Mouse (Mus musculus): ENCODE results near the gene Chrna9. TPM values are rescaled to one million over a fixed set of nuclear protein-coding genes. Genes with fewer than 3 reads are reported as not detected.

The Chrna9 gene
- polyA plus RNA-seq, 1 experiment from 2014 or later: not detected

DNA sequence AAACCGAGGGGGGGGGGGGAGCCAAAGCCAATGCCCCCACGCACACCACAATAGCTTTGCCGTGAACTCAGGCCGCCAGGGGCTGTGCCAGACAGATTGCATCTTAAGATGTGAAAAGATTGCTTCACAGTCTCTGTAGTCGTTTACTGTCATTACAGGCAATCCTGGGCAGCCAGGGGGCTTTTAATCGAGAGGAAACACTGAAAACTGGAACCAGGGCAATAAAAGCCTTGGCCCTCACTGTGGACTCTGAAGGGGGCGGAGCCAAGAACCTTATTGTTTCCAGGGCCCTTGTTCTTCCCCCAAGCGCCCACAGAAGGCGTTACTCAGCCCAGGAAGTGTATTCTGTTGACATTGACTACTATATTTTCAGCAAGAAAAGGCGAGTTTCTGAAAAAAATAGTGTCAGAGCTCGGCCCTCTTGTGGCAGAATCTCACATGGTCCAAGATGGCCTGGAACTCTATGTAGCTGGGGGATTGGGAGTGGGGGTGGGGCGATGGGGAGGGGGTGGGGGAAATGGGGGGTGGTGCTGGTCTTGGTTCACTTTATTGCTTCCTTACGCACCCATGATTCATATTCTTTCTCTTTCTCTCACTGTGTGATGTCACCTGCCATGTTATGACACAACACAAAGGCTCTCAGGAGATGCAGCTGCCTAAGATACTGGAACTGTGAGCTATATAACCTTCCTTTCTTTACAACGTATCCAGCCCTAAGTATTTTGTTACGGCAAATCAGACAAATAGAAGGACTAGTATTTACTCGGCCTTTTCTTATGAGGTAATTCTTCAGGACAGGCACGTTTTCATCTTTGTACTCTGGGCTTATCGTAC, 16.2 kb downstream of the Chrna9 start:
- peak overlapping the region; percentile 91 for H3K27ac ChIP-seq
- no peaks in the 10 kb centered on the region for H3K27me3 ChIP-seq (replicated peaks)
- WGBS: 31% methylated on average over 18 of the region's 18 CpGs
- no peaks in the 10 kb centered on the region for H3K36me3 ChIP-seq (replicated peaks)
- peaks cover 26% of the 10 kb centered on the region for H3K4me1 ChIP-seq
- 0 out of 2 replicates have a peak overlapping the region, but pooled peaks have one; percentile 32 for H3K9ac ChIP-seq
- 0 out of 2 replicates have a peak overlapping the region, but pooled peaks have one; percentile 3 for H3K4me3 ChIP-seq
- peak; percentile 64 for ATAC-seq (replicated peaks)
- H3K4me2 ChIP-seq: peak overlapping the region; percentile 38
- H3K9me3 ChIP-seq: no peaks in the 10 kb centered on the region

DNA sequence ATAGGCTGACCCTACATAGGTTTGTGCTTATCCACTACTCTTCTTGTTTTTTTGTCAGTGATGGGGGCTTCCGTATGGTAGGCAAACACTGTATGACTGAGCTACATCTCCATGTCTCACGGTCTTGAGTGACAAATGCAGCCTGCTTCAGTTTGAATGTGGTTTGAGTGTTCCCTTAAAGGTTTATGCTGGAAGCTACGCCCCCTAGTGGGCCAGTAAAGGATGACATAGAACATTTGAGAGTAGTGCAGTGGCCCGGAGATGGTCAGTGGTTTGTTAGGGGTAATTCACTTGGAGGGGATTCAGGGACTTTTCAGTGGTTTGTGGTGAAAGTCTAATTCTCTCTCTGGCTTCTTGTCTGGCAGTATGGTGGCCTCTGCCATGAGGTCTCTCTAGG, 16.8 kb downstream of the Chrna9 start:
- WGBS: 79% methylated on average over 4 of the region's 4 CpGs
- Histone ChIP-seq H3K4me3 (no peak overlapping the region), H3K4me2 (no peak overlapping the region), H3K27ac (peak overlapping the region; percentile 91), H3K9me3 (no peaks in the 10 kb centered on the region), H3K27me3 (replicated peaks) (no peaks in the 10 kb centered on the region), H3K4me1 (peaks cover 27% of the 10 kb centered on the region), H3K9ac (no peak overlapping the region), H3K36me3 (replicated peaks) (no peaks in the 10 kb centered on the region)
- no peak for ATAC-seq (replicated peaks)

DNA sequence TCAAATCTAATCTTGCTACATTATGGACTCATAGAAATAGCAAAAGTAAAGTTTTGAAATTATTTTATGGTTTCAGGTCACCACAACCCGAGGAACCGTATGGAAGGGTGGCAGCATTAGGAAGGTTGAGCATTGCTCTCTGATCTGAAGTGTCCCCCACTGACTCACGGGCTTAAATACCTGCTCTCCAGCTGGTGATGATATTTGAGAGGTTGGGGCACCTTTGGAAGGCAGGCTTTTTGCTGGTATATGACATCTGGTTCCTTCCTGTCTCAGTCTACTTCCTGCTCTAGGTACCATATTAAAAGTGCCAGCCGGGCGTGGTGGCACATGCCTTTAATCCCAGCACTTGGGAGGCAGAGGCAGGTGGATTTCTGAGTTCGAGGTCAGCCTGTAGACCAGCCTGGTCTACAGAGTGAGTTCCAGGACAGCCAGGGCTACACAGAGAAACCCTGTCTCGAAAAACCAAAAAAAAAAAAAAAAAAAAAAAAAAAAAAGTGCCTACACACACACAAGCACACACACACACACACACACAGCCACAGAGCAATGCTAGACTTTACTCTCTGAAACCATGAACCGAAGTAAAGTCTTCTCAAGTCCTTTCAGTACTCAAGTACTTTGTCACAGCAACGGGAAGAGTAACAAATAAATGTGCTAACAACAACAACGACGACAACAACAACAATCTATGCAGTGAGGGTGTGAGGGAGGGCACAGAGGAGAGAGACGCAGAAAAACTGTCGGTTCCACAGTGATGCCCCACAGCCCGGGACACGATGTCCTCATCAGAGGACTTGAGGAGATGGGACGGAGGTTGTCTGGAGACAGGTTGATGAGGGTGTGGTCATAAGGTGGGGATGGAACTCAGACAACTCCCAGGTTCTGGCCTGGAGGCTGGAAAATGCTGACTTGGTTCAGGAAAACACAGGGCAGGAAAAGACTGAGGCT, 19.7 kb downstream of the Chrna9 start:
- no peak overlapping the region for H3K9ac ChIP-seq

DNA sequence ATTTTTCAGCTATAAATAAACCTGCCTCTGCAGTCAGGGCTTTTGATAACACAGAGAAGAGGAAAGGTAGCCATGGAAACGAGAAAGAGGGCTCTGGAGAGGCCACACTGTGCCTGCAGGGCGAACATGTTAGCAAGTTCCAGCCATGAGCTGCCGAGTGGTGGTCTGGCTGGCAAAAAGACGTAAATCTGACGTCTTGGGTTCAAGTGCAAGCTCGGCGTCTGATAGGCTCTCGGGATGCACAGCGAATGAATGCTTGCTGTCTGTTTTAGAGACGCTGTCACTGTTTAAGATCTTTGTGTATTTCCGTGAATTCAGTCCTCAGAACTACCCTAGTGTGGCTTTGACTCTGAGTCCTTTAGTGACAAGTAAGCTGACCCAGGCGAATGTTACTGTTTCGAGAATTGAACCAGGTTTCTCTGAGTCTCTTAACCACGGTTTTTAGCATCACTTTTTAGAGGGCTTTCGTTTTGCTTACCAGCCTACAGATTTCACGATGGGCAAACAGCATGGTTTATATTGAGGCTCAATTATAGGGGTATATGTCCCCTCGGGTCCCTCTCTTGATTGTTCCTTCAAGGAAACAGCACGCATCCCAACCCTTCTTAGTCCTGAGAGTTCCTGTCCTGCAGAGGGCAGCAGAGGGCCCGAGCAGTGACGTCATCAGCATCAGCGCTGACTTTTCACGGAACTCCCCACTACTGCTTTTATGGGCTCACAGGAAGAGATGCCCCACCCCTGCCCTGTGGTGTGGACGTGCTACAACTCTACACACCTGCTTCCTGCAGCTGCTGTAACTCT, 20.8 kb downstream of the Chrna9 start:
- peak overlapping the region; percentile 47 for H3K4me2 ChIP-seq
- no peaks in the 10 kb centered on the region for H3K9me3 ChIP-seq
- no peak overlapping the region for H3K9ac ChIP-seq
- H3K4me3 ChIP-seq: peak overlapping the region; percentile 30
- H3K27me3 ChIP-seq (replicated peaks): no peaks in the 10 kb centered on the region
- 38% methylated on average over 23 of the region's 23 CpGs for WGBS
- H3K27ac ChIP-seq: peak overlapping the region; percentile 73
- H3K36me3 ChIP-seq (replicated peaks): no peaks in the 10 kb centered on the region
- ATAC-seq (replicated peaks): peak; percentile 67
- peaks cover 18% of the 10 kb centered on the region for H3K4me1 ChIP-seq

More for the DNA sequence above, 19.7 kb downstream of the Chrna9 start:
- H3K27me3 ChIP-seq (replicated peaks): no peaks in the 10 kb centered on the region
- H3K4me3 ChIP-seq: no peak overlapping the region
- peak overlapping the region; percentile 47 for H3K4me2 ChIP-seq
- H3K9me3 ChIP-seq: no peaks in the 10 kb centered on the region
- 93% methylated on average over 15 of the region's 16 CpGs for WGBS
- no peak for ATAC-seq (replicated peaks)
- H3K36me3 ChIP-seq (replicated peaks): no peaks in the 10 kb centered on the region
- H3K27ac ChIP-seq: peak overlapping the region; percentile 73
- H3K4me1 ChIP-seq: peaks cover 27% of the 10 kb centered on the region

DNA sequence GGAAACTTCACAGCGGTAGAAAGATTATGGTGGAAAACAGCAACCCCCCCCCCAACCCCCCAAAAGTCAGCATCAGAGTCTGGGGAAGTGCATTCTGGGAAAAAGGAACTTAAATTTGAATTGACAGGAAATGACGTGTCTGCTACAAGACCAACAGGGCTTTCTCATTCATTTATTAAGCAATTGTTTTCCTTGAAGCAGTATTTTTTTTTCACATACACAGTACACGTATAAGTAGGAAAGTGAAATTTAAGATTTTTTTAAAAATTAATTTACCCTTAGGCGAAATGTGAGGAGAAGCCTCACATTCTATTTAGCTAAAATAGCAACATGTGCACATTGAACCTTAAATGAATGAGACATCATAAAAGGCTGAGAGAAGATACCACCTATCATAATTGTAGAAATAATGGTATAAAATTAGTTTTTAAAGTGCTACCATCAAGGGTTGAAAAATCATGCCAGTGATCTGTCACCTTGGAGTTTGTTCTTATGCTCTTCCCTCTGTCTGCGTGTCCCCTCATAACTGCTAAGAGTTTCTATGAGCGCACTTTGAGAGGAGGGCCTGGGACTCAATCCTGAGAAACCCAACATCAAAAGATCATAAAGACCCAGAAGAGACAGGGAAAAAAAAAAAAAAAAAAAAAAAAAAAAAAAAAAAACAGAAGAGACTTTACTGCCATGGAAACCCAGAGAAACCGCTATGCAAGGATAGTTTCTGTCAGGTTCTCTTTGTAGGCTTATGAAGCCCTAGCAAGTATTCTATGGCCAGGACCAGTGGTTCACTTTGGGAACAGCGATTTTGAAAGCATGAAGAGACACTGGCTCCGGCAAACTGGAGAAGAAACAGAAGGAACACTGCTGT, 21.7 kb downstream of the Chrna9 start:
- H3K4me2 ChIP-seq: peak overlapping the region; percentile 47
- peaks cover 14% of the 10 kb centered on the region for H3K4me1 ChIP-seq
- peak overlapping the region; percentile 30 for H3K4me3 ChIP-seq
- no peak overlapping the region for H3K9ac ChIP-seq
- ATAC-seq (replicated peaks): no peak
- H3K27ac ChIP-seq: peak overlapping the region; percentile 73
- H3K27me3 ChIP-seq (replicated peaks): no peaks in the 10 kb centered on the region
- H3K9me3 ChIP-seq: no peaks in the 10 kb centered on the region
- WGBS: 76% methylated on average over 9 of the region's 9 CpGs
- H3K36me3 ChIP-seq (replicated peaks): no peaks in the 10 kb centered on the region

DNA sequence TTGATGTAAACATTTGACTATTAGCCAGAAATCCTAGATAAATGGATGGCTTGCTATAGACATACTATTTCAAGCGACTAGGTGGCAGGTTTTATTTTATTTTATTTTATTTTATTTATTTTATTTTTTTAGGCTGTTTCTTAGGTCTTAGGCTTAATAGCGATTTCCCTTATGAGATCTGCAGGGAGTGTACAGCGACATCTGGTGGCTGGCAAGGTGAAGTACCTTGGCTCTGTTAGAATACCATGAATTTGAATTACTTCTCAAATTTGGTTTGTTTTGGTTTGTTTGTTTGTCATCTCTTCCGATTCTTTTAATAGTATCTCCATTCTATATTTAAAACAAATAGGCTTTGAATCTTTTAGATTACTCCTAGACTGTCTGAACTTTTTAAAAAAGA, 23.9 kb downstream of the Chrna9 start:
- Histone ChIP-seq H3K4me2 (no peak overlapping the region), H3K36me3 (replicated peaks) (no peaks in the 10 kb centered on the region), H3K4me1 (peaks cover 14% of the 10 kb centered on the region), H3K27ac (no peak overlapping the region), H3K9me3 (no peaks in the 10 kb centered on the region), H3K27me3 (replicated peaks) (no peaks in the 10 kb centered on the region), H3K9ac (no peak overlapping the region), H3K4me3 (no peak overlapping the region)
- no peak for ATAC-seq (replicated peaks)
- WGBS: 5% methylated on average over 4 of the region's 4 CpGs

DNA sequence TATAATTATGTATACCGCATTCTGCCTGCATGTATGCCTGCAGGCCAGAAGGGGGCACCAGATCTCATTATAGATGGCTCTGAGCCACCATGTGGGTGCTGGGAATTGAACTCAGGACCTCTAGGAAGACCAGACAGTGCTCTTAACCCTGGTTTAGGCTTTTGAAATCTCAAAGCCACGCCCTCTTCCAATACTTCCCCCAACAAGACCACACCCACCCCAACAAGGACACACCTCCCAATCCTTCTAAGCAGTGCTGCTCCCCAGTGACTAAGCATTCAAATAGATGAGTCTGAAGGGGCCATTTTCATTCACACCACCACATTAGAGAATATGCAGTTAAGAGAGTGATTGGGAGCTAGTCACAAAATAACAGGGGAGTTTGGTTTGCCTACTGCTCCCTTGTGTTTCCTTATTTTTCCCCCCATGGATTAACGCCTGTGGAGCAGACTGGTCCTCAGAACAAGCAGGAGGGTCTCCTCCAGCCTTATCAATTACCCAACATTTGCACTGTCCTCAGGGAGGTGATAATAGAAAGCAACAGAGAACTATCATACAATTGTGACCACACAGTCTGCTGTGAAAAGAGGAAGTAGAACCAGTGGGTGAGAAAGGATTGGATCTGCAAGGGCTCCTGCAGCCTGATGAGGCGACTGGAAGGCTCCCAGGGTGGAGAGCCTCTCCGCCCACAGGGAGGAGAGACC, 25.3 kb downstream of the Chrna9 start:
- peaks cover 10% of the 10 kb centered on the region for H3K4me1 ChIP-seq
- no peak overlapping the region for H3K4me3 ChIP-seq
- WGBS: 87% methylated on average over 5 of the region's 5 CpGs
- H3K27ac ChIP-seq: no peak overlapping the region
- no peak overlapping the region for H3K9ac ChIP-seq
- H3K9me3 ChIP-seq: no peaks in the 10 kb centered on the region
- H3K4me2 ChIP-seq: no peak overlapping the region
- no peaks in the 10 kb centered on the region for H3K36me3 ChIP-seq (replicated peaks)
- no peak for ATAC-seq (replicated peaks)
- no peaks in the 10 kb centered on the region for H3K27me3 ChIP-seq (replicated peaks)

DNA sequence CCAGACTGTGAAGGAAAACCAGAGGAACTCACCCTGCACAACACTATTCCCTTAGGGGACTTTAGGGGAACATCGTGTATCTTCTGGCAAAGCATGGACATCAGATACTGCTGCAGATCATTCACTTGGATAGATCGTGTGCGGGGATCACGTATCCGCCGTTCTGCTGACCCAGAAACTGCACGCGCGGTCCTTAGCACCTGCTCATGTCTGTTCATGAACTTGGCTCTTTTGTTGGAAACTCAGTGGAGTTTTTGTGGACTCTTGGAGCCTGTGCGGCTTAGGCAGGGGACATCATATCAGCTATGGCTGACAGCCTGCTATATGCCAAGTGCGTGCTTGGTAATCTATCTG, 25.9 kb downstream of the Chrna9 start:
- no peak for ATAC-seq (replicated peaks)
- Histone ChIP-seq H3K27ac (no peak overlapping the region), H3K4me1 (peaks cover 5% of the 10 kb centered on the region), H3K27me3 (replicated peaks) (no peaks in the 10 kb centered on the region), H3K4me3 (no peak overlapping the region), H3K4me2 (no peak overlapping the region), H3K9me3 (no peaks in the 10 kb centered on the region), H3K9ac (no peak overlapping the region), H3K36me3 (replicated peaks) (no peaks in the 10 kb centered on the region)
- WGBS: 96% methylated on average over 11 of the region's 11 CpGs

DNA sequence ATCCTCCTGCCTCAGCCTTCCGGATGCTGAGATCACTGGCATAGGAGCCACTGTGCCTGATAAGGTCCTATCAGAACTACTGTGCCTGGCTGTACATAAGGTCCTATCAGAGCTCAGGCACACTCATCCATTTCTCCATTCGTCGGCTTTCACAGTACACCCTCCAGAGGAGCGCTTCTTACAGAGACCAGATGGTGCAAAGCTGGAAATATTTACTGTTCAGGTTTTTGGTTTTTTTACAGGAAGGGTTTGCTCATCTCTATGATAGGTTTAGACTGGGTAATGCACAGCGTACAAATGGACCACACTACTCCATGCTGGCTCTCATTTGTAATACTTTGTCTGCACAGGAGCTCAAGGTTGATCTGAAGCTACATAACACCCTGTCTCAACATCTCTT, 28.6 kb downstream of the Chrna9 start:
- H3K27ac ChIP-seq: no peak overlapping the region
- H3K9me3 ChIP-seq: no peaks in the 10 kb centered on the region
- H3K36me3 ChIP-seq (replicated peaks): no peaks in the 10 kb centered on the region
- no peak overlapping the region for H3K4me2 ChIP-seq
- no peak for ATAC-seq (replicated peaks)
- H3K4me1 ChIP-seq: no peaks in the 10 kb centered on the region
- H3K9ac ChIP-seq: no peak overlapping the region
- H3K27me3 ChIP-seq (replicated peaks): no peaks in the 10 kb centered on the region
- WGBS: 95% methylated on average over 5 of the region's 5 CpGs
- no peak overlapping the region for H3K4me3 ChIP-seq

DNA sequence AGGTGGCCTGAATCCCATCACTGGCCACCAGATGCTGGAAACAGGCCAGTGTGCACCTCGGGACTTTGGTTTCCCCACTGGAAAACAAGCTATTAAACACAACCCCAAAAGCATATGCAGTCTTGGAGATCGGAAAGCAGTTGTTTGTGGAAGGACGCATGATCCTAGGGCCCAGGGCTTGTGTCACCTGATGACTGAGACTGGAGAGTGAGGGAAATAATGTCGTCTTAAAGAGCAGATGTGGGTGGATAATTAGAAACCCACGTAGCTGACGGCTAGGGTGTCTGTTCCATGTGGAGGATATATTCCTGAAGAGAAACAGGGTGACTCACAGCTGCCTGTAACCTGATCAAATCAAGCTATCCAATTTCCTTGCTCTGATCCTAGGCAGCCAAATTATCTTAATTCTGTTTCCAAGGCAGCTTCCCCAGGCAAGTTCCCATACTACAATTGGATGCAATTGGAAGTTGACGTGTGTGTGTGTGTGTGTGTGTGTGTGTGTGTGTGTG, 31.1 kb downstream of the Chrna9 start:
- ATAC-seq (replicated peaks): no peak
- WGBS: 67% methylated on average over 7 of the region's 7 CpGs
- Histone ChIP-seq H3K4me2 (no peak overlapping the region), H3K36me3 (replicated peaks) (no peaks in the 10 kb centered on the region), H3K4me1 (no peaks in the 10 kb centered on the region), H3K27ac (no peak overlapping the region), H3K4me3 (no peak overlapping the region), H3K27me3 (replicated peaks) (no peaks in the 10 kb centered on the region), H3K9me3 (no peaks in the 10 kb centered on the region), H3K9ac (no peak overlapping the region)

DNA sequence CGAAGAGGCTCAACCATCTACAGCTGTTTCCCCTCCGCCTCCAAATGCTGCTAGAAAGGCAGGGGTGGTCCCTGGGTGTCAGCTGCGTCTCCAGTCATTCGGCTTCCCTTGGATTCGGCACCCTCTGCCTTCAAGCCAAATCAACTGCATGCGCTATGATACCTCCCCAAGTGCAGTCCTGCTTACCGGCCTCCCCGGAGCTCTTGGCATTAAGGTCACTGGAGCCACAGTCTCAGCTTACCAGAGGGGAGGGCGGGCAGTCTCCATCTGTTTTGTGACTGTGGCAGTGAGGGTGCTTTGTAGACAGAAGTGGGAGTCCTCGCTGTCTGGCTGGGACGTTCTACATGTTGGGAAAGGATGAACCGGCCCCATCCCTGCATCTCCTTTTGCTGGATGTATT, 32.4 kb downstream of the Chrna9 start:
- no peak overlapping the region for H3K4me2 ChIP-seq
- H3K4me1 ChIP-seq: no peaks in the 10 kb centered on the region
- no peaks in the 10 kb centered on the region for H3K27me3 ChIP-seq (replicated peaks)
- no peaks in the 10 kb centered on the region for H3K36me3 ChIP-seq (replicated peaks)
- ATAC-seq (replicated peaks): no peak
- no peak overlapping the region for H3K9ac ChIP-seq
- H3K4me3 ChIP-seq: no peak overlapping the region
- no peaks in the 10 kb centered on the region for H3K9me3 ChIP-seq
- WGBS: 74% methylated on average over 12 of the region's 12 CpGs
- no peak overlapping the region for H3K27ac ChIP-seq

All from midbrain, embryonic 15.5 days (tissue).